Mouse (Mus musculus): ENCODE data around the gene Adgrl4. TPM values are rescaled to one million over a fixed set of nuclear protein-coding genes. Genes with fewer than 3 reads are reported as not detected.

Gene Adgrl4
- total and polyA plus RNA-seq, 3 experiments, result not detected

DNA sequence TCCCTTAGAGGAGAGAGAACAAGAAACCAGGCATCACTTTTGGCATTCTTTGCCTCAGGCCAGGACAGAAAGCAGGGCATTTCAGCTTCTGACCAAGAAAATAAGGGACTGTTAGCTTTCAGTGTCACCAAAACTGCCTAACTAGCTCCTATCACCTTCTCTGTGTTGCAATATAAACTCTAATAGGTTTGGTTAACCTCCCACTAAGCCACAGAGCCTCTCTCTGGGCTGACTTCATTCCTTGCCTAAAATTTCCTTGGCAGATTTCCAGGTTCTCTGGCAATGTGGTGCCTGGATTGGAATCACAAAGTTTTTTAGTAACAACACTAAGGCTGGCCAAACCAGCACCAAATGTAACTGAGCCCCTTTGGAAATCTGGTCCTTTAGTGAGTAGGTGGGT is 154.2 kb downstream of the Adgrl4 start:
- TF ChIP-seq E2F4 (IDR thresholded peaks at IDR 0.05; ENCODE audit: insufficient replicate concordance, low read depth, low read length), result no peak
- TF ChIP-seq USF1 (IDR thresholded peaks at IDR 0.05; ENCODE audit: low read depth, low read length), result no peak
- DNase-seq (ENCODE audit: extremely low read depth), result no peak
- Histone ChIP-seq H3K4me1 (ENCODE audit: control insufficient read depth in 1 of 2, insufficient read depth in 2 of 2) (no peaks in the 10 kb centered on the region), H3K4me3 (replicated peaks in 1 of 3; ENCODE audit: low read depth in 2 of 3, low read length in 2 of 3, poor library complexity in 1 of 3) (no peak overlapping the region), H3K36me3 (replicated peaks in 1 of 2; ENCODE audit: control insufficient read depth in 1 of 2, insufficient read depth in 1 of 2, low read length in 1 of 2) (no peaks in the 10 kb centered on the region), H3K27ac (ENCODE audit: insufficient read depth, low read depth) (no peak overlapping the region), H3K4me2 (ENCODE audit: insufficient read depth, low read depth, poor library complexity, severe bottlenecking) (no peak overlapping the region), H3K9ac (ENCODE audit: insufficient read depth, low read depth) (no peak overlapping the region), H3K27me3 (replicated peaks) (no peaks in the 10 kb centered on the region), H3K79me2 (replicated peaks; ENCODE audit: control insufficient read depth, extremely low read depth, insufficient read depth, poor library complexity, severe bottlenecking) (no peaks in the 10 kb centered on the region), H3K9me3 (replicated peaks; ENCODE audit: low read length) (no peaks in the 10 kb centered on the region)
- in situ Hi-C loops (cut with MboI; ENCODE audit: low pct_ligation_motif_present, low pct_unique_long_range_greater_than_20kb, low sequenced_read_pairs) (no loop called here), dilution Hi-C loops (cut with MboI; ENCODE audit: extremely low pct_ligation_motif_present, extremely low pct_unique_long_range_greater_than_20kb, low sequenced_read_pairs) (no loop called here)

Measured in CH12.LX (cell line).